Mouse (Mus musculus): ENCODE data around the gene Stpg3. TPM values are rescaled to one million over a fixed set of nuclear protein-coding genes. Genes with fewer than 3 reads are reported as not detected.

The Stpg3 gene
- polyA plus RNA-seq, 1 experiment = not detected

DNA sequence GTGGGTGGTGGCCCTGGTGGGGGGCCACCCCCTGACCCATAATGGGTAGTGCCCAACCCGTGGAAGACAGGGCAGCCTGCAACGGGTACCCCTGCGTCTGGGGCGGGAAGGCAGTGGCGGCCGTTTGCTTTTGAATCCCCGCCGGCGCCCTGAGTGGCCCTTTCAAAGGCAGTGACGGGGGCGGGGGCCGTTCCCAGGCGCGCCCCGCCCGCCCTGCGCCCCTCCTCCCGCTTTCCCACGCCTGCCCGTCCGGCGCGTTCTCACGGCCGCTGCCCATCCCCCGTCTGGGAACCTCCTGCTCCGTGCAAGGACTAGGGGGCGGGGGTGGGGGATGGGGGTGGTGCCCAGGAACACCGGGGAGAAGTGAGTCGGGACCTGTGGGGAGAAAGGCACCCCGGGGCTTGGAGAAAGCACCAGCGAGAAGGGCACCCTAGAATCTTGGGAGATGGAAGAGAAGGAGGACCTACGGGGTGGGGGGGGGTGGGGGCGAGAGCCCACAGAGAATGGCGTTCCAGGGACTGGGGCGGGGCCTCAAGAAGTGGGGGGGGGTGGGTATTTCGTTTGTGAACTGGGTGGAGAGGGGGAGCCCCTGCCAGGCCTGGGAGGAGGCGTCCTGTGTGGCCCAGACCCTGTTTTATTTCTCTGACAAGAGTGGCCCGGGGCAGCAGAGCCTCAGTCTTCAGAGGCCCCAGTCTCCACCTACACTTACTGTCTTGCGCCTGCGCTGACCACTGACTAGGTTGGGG is 46.3 kb downstream of the Stpg3 start:
- TF ChIP-seq CTCF (IDR thresholded peaks at IDR 0.05; ENCODE audit: control insufficient read depth, insufficient read depth, insufficient read length) (no peak), MYOD1 (IDR thresholded peaks at IDR 0.05; ENCODE audit: control insufficient read depth, insufficient read length, low read depth) (no peak), MAX (IDR thresholded peaks at IDR 0.05) (no peak), MYOG (IDR thresholded peaks at IDR 0.05; ENCODE audit: control insufficient read depth, extremely low read depth, insufficient read length) (no peak), USF1 (IDR thresholded peaks at IDR 0.05; ENCODE audit: low read depth) (no peak), FOSL1 (IDR thresholded peaks at IDR 0.05; ENCODE audit: insufficient read depth, low read length, poor library complexity, severe bottlenecking) (no peak), CEBPB (IDR thresholded peaks at IDR 0.05; ENCODE audit: low read depth) (no peak)
- Histone ChIP-seq H3K79me2 (ENCODE audit: control insufficient read depth, insufficient read depth) (no peaks in the 10 kb centered on the region), H3K4me3 (ENCODE audit: insufficient read depth, poor library complexity, severe bottlenecking) (no peak overlapping the region), H3K27me3 (ENCODE audit: control insufficient read depth, insufficient read depth, insufficient read length) (peaks cover 12% of the 10 kb centered on the region), H3K79me3 (ENCODE audit: low read depth) (no peaks in the 10 kb centered on the region), H3K36me3 (ENCODE audit: control insufficient read depth, insufficient read depth) (no peaks in the 10 kb centered on the region), H3ac (ENCODE audit: control insufficient read depth, insufficient read length, low read depth) (no peak overlapping the region)

- H3K4me3 ChIP-seq (ENCODE audit: insufficient read depth, poor library complexity, severe bottlenecking) = no peak overlapping the region
- no peaks in the 10 kb centered on the region for H3K79me3 ChIP-seq (ENCODE audit: low read depth)
- TF ChIP-seq CEBPB (IDR thresholded peaks at IDR 0.05; ENCODE audit: low read depth) (no peak), MYOG (IDR thresholded peaks at IDR 0.05; ENCODE audit: control insufficient read depth, extremely low read depth, insufficient read length) (no peak), CTCF (IDR thresholded peaks at IDR 0.05; ENCODE audit: control insufficient read depth, insufficient read depth, insufficient read length) (no peak), MAX (IDR thresholded peaks at IDR 0.05) (no peak), USF1 (IDR thresholded peaks at IDR 0.05; ENCODE audit: low read depth) (no peak), FOSL1 (IDR thresholded peaks at IDR 0.05; ENCODE audit: insufficient read depth, low read length, poor library complexity, severe bottlenecking) (no peak), MYOD1 (IDR thresholded peaks at IDR 0.05; ENCODE audit: control insufficient read depth, insufficient read length, low read depth) (no peak)
- peaks cover 16% of the 10 kb centered on the region for H3K27me3 ChIP-seq (ENCODE audit: control insufficient read depth, insufficient read depth, insufficient read length)
- no peaks in the 10 kb centered on the region for H3K36me3 ChIP-seq (ENCODE audit: control insufficient read depth, insufficient read depth)
- no peak overlapping the region for H3ac ChIP-seq (ENCODE audit: control insufficient read depth, insufficient read length, low read depth)
- H3K79me2 ChIP-seq (ENCODE audit: control insufficient read depth, insufficient read depth) = no peaks in the 10 kb centered on the region
Observed at GRCm38 (mm10) chr2:25167481-25167880, 47.0 kb downstream of the Stpg3 start.

Other genes with a start within 250 kb of the Stpg3 start
- 98.4 TPM for gene Mrpl41, start 239.5 kb downstream of the Stpg3 start, polyA plus RNA-seq (2012; fragmentation: generic; extraction: Trizol)
- 3.8 TPM for gene Pnpla7, start 238.6 kb downstream of the Stpg3 start, polyA plus RNA-seq (2012; fragmentation: generic; extraction: Trizol)
- 30.6 TPM for gene Nsmf, start 160.3 kb downstream of the Stpg3 start, polyA plus RNA-seq (2012; fragmentation: generic; extraction: Trizol)
- gene Entpd8, start 134.3 kb downstream of the Stpg3 start, polyA plus RNA-seq (2012; fragmentation: generic; extraction: Trizol) = not detected
- gene Noxa1, start 119.5 kb downstream of the Stpg3 start, polyA plus RNA-seq (2012; fragmentation: generic; extraction: Trizol) = not detected
- 0.56 TPM for gene Nrarp, start 33.9 kb downstream of the Stpg3 start, polyA plus RNA-seq (2012; fragmentation: generic; extraction: Trizol)
- 15.5 TPM for gene Tor4a, start 17.8 kb downstream of the Stpg3 start, polyA plus RNA-seq (2012; fragmentation: generic; extraction: Trizol)
- 47.4 TPM for gene Nelfb, start 3.1 kb downstream of the Stpg3 start, polyA plus RNA-seq (2012; fragmentation: generic; extraction: Trizol)
- not detected for gene Fam166a, start 4.1 kb upstream of the Stpg3 start, polyA plus RNA-seq (2012; fragmentation: generic; extraction: Trizol)
- 800 TPM for gene Tubb4b, start 10.1 kb upstream of the Stpg3 start, polyA plus RNA-seq (2012; fragmentation: generic; extraction: Trizol)
- gene Slc34a3, start 19.7 kb upstream of the Stpg3 start, polyA plus RNA-seq (2012; fragmentation: generic; extraction: Trizol) = not detected
- gene Rnf224, start 22.1 kb upstream of the Stpg3 start, polyA plus RNA-seq (2012; fragmentation: generic; extraction: Trizol) = not detected
- 0.22 TPM for gene Rnf208, start 27.6 kb upstream of the Stpg3 start, polyA plus RNA-seq (2012; fragmentation: generic; extraction: Trizol)
- 0.25 TPM for gene Cysrt1, start 27.8 kb upstream of the Stpg3 start, polyA plus RNA-seq (2012; fragmentation: generic; extraction: Trizol)
- 3.9 TPM for gene AL732309.1, start 32.2 kb upstream of the Stpg3 start, polyA plus RNA-seq (2012; fragmentation: generic; extraction: Trizol)
- gene Tmem203, start 40.8 kb upstream of the Stpg3 start, polyA plus RNA-seq (2012; fragmentation: generic; extraction: Trizol) = 28.5 TPM
- 7.4 TPM for gene Tprn, start 48.0 kb upstream of the Stpg3 start, polyA plus RNA-seq (2012; fragmentation: generic; extraction: Trizol)
- 143 TPM for gene Ssna1, start 57.8 kb upstream of the Stpg3 start, polyA plus RNA-seq (2012; fragmentation: generic; extraction: Trizol)
- 89.4 TPM for gene Anapc2, start 57.8 kb upstream of the Stpg3 start, polyA plus RNA-seq (2012; fragmentation: generic; extraction: Trizol)
- gene Tmem210, start 73.5 kb upstream of the Stpg3 start, polyA plus RNA-seq (2012; fragmentation: generic; extraction: Trizol) = not detected
- not detected for gene Lrrc26, start 75.3 kb upstream of the Stpg3 start, polyA plus RNA-seq (2012; fragmentation: generic; extraction: Trizol)
- gene Grin1, start 104.5 kb upstream of the Stpg3 start, polyA plus RNA-seq (2012; fragmentation: generic; extraction: Trizol) = 0.02 TPM
- gene Man1b1, start 117.7 kb upstream of the Stpg3 start, polyA plus RNA-seq (2012; fragmentation: generic; extraction: Trizol) = 38.0 TPM
- gene Dpp7, start 141.7 kb upstream of the Stpg3 start, polyA plus RNA-seq (2012; fragmentation: generic; extraction: Trizol) = 22.4 TPM
- 96.6 TPM for gene Uap1l1, start 151.0 kb upstream of the Stpg3 start, polyA plus RNA-seq (2012; fragmentation: generic; extraction: Trizol)
- gene Sapcd2, start 157.7 kb upstream of the Stpg3 start, polyA plus RNA-seq (2012; fragmentation: generic; extraction: Trizol) = 25.8 TPM
- gene Entpd2, start 181.2 kb upstream of the Stpg3 start, polyA plus RNA-seq (2012; fragmentation: generic; extraction: Trizol) = not detected
- 79.9 TPM for gene Npdc1, start 184.7 kb upstream of the Stpg3 start, polyA plus RNA-seq (2012; fragmentation: generic; extraction: Trizol)
- gene Fut7, start 208.6 kb upstream of the Stpg3 start, polyA plus RNA-seq (2012; fragmentation: generic; extraction: Trizol) = 0.08 TPM
- gene Abca2, start 214.1 kb upstream of the Stpg3 start, polyA plus RNA-seq (2012; fragmentation: generic; extraction: Trizol) = 4.2 TPM
- gene Clic3, start 242.2 kb upstream of the Stpg3 start, polyA plus RNA-seq (2012; fragmentation: generic; extraction: Trizol) = 0.15 TPM
- 12.3 TPM for gene Paxx, start 246.5 kb upstream of the Stpg3 start, polyA plus RNA-seq (2012; fragmentation: generic; extraction: Trizol)

Data from C2C12 (cell line).